Mouse (Mus musculus) mouse embryonic stem cell (cell line): ENCODE measurements around the gene Irf2.

Experiments
- in situ Hi-C, 2 experiments: fragments of 300-500 bp; cut with MboI; formaldehyde crosslinking; loops; 1 replicate in 1 of 2; 3 replicates in 1 of 2; pipeline ENCODE4 v1.14.3; 2019 to 2020; ENCODE audit warnings: low sequenced_read_pairs in 2 of 2, low pct_unique_long_range_greater_than_20kb in 1 of 2, mixed read lengths in 1 of 2; ENCODE audit not compliant: unreplicated experiment in 1 of 2

Irf2 gene

GRCm38 (mm10) chr8:46750000-46750399 lies 10.5 kb downstream of the Irf2 start:
- in situ Hi-C loops, result no loop called here

DNA sequence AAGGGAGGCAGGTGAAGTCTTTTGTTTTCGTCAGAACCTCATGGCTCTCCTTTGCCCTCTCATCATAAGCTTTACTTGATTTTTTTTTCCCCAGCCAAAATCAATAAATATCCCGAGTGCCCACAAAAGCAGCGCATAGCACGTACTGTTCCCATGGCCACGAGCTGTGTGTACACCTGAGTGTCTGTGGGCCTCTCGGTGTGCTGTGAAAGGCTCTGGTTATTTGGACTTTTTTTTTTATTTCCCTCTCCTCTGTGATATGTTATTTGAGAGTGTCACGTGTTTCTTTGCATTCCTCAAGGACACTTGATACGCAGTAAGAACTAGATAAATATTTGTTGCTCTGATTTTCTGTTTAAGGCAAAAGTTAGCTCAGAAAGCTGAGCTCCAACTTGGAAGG lies 11.0 kb downstream of the Irf2 start:
- in situ Hi-C loops, result no loop called here

DNA sequence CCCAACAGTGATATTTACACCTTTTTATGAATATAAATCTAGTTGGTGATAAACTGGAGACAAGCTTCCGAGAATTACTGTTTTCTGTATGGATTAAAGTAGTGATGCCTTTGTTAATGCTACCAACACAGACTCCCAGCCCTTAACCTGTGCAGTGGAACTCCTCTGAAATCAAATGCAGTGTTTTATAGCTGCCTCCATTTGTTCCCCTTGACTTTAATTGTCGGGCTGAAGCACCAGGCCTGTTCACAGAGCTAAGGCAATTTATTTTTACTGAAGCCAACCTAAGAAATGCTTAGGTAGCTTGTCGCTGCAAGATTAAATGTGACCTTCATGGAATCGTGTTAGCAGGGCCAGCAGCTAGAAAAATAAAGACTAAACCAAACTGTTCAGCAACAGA lies 11.6 kb downstream of the Irf2 start:
- in situ Hi-C loops, result no loop called here

DNA sequence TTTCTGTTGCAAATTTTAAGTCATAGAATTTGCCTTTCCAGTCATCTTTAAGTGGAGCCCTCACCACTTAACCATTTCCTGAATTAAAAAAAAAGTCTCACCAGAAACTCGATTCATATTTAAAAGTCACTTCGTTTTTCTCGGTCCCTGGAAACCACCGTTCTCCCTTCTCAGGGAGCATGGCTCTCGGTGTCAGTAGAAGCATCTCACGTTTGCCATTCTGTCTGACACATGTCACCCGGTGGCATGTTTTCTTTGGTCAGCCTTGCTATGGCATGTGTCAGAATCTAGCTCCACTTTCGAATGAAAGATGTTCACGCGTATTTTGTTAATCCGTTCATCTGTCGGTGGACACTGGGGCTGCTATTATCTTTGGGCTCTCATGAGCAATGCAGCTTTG lies 13.5 kb downstream of the Irf2 start:
- in situ Hi-C loops, result no loop called here

DNA sequence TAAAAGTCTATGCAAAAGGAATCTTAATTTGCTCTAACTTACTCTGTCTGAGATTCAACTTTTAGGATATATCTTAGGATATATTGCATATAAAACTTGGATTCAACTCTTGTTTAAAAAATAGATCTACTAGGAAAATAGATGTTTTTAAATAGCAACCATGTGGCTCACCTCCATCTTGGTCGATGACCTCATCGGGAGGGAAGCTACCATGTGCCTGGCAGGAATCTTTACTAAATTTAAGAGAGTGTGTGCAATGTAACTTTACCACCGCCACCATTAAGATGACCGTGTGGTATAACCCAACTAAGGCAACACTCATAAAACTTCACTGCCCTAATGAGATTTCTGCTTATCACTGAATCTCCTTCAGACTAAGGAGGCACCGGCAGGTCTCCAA lies 14.8 kb downstream of the Irf2 start:
- in situ Hi-C loops, result no loop called here

- in situ Hi-C loops, result no loop called here
Measured at GRCm38 (mm10) chr8:46755731-46756333, 16.3 kb downstream of the Irf2 start.

GRCm38 (mm10) chr8:46757613-46758012 lies 18.1 kb downstream of the Irf2 start:
- in situ Hi-C loops, result no loop called here

GRCm38 (mm10) chr8:46758131-46758530 lies 18.6 kb downstream of the Irf2 start:
- in situ Hi-C loops, result no loop called here

- in situ Hi-C loops, result no loop called here
Measured at GRCm38 (mm10) chr8:46758676-46759075, 19.1 kb downstream of the Irf2 start.

DNA sequence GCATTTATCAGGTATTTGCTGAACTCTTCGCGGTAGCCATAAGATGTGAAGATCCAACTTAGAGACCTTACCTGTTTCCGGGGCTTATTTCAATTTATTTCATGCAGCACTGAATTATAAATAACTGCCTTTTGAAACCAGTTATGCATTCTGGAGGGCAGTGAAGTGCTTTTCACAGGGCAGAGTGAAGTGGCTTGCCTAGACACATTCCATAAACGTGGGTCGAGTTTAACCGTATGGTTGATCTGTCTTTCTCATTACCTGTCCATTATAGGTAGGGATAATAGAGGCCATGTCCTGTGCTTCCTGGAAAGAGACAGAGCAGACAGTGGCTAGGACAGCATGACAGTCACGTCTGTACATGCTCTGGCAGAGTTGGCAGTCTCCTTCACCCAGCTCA lies 20.0 kb downstream of the Irf2 start:
- in situ Hi-C loops, result no loop called here

GRCm38 (mm10) chr8:46760701-46761100 lies 21.2 kb downstream of the Irf2 start:
- in situ Hi-C loops, result no loop called here

DNA sequence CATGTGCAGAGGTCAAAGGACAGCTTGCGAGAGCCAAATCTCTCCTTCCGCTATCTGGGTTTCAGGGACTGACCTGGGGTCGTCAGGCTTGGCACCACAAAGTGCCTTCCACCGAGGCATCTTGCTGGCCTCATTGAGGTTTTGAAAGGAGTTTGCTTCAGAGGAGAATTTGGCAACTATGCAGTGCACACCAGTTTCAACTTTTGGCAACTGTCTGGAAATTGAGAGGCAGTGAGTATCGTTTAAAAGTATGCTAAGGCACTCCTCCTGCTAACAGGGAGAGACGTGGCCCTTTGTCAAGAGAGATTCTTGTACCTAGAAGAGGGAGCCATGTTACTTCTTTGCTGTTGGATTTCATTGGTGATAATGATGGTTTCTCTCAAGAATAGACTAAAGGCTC lies 21.9 kb downstream of the Irf2 start:
- in situ Hi-C loops, result no loop called here

DNA sequence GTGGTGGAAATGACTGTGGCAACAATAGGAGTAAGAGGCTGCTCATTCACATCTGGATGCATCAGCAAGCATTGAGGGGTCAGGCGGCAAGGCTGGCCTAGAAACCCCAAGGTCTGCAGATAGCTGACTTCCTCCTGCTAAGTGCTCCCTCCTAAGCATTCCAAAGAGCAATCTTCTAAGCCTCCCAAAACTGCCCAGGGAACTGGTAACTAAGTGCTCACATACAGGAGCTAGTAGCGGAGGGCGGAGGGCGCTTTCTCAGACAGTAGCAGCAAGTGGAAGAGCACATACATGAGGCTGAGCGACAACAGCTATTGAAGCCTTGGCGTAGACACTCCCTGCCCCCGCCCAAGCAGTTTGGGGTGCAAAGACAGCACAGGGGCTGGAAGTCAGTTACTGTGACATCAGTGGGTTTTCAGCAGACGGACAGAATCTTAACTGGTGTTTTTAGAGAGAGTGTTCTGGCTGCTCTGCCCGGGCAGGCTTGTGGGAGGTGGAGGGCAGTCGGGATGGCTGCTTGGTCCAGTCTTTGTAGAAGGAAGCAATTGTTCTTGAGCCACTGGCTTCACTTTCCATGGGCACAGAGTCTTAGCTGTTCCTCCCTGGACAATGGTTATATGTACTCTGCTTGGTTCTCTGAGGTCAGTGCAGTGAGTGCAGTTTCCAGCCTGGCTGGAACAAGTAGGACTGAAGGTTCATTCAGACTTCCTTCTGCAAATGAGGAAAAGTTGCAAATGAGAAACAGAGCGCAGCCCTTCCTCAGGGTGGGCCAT lies 30.1 kb downstream of the Irf2 start:
- in situ Hi-C loops, result no loop called here

- in situ Hi-C loops, result no loop called here
Measured at GRCm38 (mm10) chr8:46770905-46771516, 31.5 kb downstream of the Irf2 start.

DNA sequence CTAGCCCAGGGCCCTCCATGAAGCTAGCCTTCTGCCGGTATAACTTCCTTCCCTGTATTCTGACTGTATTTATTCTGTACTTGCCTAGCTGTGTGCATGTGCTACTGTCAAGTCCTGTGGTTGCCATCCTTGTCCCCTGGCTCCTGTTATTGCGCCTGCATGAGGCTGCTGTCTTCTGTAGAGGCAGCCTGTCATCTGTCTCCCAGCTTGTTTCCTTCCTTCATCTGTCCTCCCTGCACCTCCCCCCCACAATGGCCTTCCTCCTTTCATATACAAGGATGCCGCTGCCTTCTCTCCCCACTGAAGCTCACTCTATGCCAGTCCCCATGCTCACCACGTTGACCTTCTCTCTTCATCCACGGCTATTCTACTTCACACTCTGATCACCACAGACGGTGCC lies 33.3 kb downstream of the Irf2 start:
- in situ Hi-C loops, result no loop called here

GRCm38 (mm10) chr8:46777760-46778460 lies 38.4 kb downstream of the Irf2 start:
- in situ Hi-C loops, result no loop called here

DNA sequence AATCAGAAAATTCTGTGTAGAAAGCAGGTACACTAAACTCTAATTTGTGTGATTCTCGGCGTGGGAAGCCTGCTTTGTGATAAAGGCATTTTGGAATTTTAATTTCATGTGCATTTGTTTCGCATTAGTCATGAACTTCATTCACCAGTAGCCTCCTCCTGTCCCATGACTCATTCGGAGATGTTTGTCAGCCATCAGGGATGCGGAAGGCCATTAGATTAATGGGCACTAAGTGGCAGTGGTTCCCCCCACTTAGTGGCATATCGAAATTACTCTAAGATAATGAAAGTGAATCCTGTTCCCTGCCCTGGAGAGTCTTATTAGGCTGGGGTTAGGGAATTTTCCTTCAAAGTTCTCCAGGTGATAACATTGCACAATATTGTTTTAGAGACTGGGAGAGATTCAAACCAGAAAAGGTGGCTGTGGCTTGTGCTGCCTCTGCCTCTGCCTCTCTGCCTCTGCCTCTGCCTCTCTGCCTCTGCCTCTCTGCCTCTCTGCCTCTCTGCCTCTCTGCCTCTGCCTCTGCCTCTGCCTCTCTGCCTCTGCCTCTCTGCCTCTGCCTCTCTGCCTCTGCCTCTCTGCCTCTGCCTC lies 41.6 kb downstream of the Irf2 start:
- in situ Hi-C loops, result no loop called here

DNA sequence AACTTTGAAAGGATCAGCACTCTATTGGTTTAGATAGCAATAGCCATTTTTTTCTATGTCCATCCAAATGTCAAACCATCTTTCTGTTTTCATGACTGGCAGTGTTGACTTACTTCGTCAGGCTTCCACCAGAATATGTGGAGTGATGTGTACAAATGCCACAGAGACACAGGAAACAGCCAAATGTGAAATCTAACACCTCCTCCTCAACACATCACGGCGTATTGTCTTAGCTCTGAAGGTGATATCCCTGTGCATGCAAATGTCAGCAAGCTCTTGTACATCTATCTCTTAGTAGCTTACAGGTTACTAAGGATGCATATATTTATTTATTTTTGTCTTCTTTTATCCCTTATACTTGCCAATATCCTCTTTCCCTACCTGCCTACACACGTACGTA lies 42.7 kb downstream of the Irf2 start:
- in situ Hi-C loops, result no loop called here

DNA sequence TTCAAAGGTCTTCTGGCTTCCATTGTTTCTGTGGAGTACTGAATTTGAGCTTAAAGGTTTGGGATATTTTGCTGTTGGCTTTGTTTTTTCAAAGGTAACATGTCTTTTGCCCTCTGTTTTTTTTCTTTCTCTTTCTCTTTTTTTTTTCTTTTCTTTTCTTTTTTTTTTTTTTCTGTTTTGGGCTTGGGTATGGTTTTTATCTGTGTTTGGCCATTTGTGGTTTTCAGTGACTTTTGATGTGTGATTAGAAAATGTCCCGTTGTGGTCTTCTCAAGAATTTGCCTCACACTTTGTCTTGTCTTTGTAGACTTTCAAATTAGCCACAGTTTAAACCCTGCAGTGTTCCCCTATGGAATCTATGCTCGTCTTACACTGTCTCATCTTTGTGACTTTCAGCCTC lies 45.5 kb downstream of the Irf2 start:
- in situ Hi-C loops, result no loop called here
